Mouse (Mus musculus) MEL (cell line): ENCODE measurements around the gene Atxn7l3b. TPM values are rescaled to one million over a fixed set of nuclear protein-coding genes. Genes with fewer than 3 reads are reported as not detected.
A peak's percentile ranks its signal among the peaks of the same experiment; 100 is the strongest.

Experiments
- DNase-seq: peaks from one replicate; pipeline ENCODE4 v3.0.0; 2011; ENCODE audit warnings: low read depth, low spot score
- H3K27ac ChIP-seq: 2 replicates; pipeline ENCODE4 v1.5.1; 2012; ENCODE audit warnings: low read depth, mild to moderate bottlenecking, control low read depth, low read length, moderate library complexity; ENCODE audit not compliant: control insufficient read depth
- H3K27me3 ChIP-seq, 2 experiments: fragments of 150-350 bp in 1 of 2; sonication (generic) in 1 of 2; 2 replicates each; pipeline ENCODE4 v1.6.1; 2012; ENCODE audit warnings: low read length in 2 of 2, mild to moderate bottlenecking in 2 of 2, improper control_type of control experiment in 1 of 2, moderate library complexity in 1 of 2; ENCODE audit not compliant: insufficient read depth in 2 of 2, control insufficient read depth in 1 of 2
- H3K36me3 ChIP-seq, 2 experiments: 2 replicates each; pipeline ENCODE4 v1.6.1; 2012 to 2014; ENCODE audit warnings: low read length in 2 of 2, improper control_type of control experiment in 1 of 2, inconsistent platforms in 1 of 2, mild to moderate bottlenecking in 1 of 2; ENCODE audit not compliant: insufficient read depth in 2 of 2, control insufficient read depth in 1 of 2
- H3K4me1 ChIP-seq, 2 experiments: fragments of 150-350 bp in 1 of 2; sonication (generic) in 1 of 2; 2 replicates each; pipeline ENCODE4 v1.6.1; 2012; ENCODE audit warnings: low read length in 2 of 2, improper control_type of control experiment in 1 of 2, mild to moderate bottlenecking in 1 of 2; ENCODE audit not compliant: insufficient read depth in 2 of 2, control insufficient read depth in 1 of 2
- H3K4me3 ChIP-seq, 2 experiments: fragments of 150-350 bp in 1 of 2; sonication (generic) in 1 of 2; 2 replicates each; pipeline ENCODE4 v1.5.1; 2012; ENCODE audit warnings: low read depth in 2 of 2, low read length in 2 of 2, mild to moderate bottlenecking in 2 of 2, moderate library complexity in 2 of 2, control low read depth in 1 of 2, improper control_type of control experiment in 1 of 2; ENCODE audit not compliant: control insufficient read depth in 1 of 2, insufficient read depth in 1 of 2
- H3K79me2 ChIP-seq: 2 replicates; pipeline ENCODE4 v1.6.1; 2012; ENCODE audit warnings: mild to moderate bottlenecking, low read length, moderate library complexity; ENCODE audit not compliant: control insufficient read depth, poor library complexity, insufficient read depth
- H3K9ac ChIP-seq: 2 replicates; pipeline ENCODE4 v1.6.1; 2012; ENCODE audit warnings: low read depth, mild to moderate bottlenecking, control low read depth, low read length, moderate library complexity; ENCODE audit not compliant: control insufficient read depth, poor library complexity, severe bottlenecking
- H3K9me3 ChIP-seq: fragments of 150-350 bp; sonication (generic); replicated peaks from 2 replicates; pipeline ENCODE4 v1.6.1; 2012; ENCODE audit warnings: mild to moderate bottlenecking, low read length, improper control_type of control experiment, moderate library complexity; ENCODE audit not compliant: insufficient read depth
- BHLHE40 ChIP-seq: IDR thresholded peaks from 2 replicates; pipeline ENCODE4 v1.6.1; 2012; ENCODE audit warnings: low read depth, mild to moderate bottlenecking, inconsistent platforms, low read length, improper control_type of control experiment, borderline replicate concordance
- CHD1 ChIP-seq: IDR thresholded peaks from 2 replicates; pipeline ENCODE4 v1.6.1; 2012; ENCODE audit warnings: low read depth, mild to moderate bottlenecking, inconsistent platforms, low read length, improper control_type of control experiment
- CHD2 ChIP-seq: IDR thresholded peaks from 2 replicates; pipeline ENCODE4 v1.6.1; 2011; ENCODE audit warnings: low read length, improper control_type of control experiment
- CTCF ChIP-seq, 3 experiments: IDR thresholded peaks in 2 of 3; conservative IDR thresholded peaks in 1 of 3; 2 replicates each; pipeline ENCODE4 v1.5.1; 2011 to 2012; ENCODE audit warnings: low read length in 3 of 3, low read depth in 2 of 3, mild to moderate bottlenecking in 2 of 3, improper control_type of control experiment in 1 of 3, inconsistent platforms in 1 of 3, mixed read lengths in 1 of 3, moderate library complexity in 1 of 3; ENCODE audit not compliant: control insufficient read depth in 1 of 3, insufficient read depth in 1 of 3, poor library complexity in 1 of 3, severe bottlenecking in 1 of 3
- E2F4 ChIP-seq: IDR thresholded peaks from 2 replicates; pipeline ENCODE4 v1.6.1; 2011; ENCODE audit warnings: low read depth, low read length, improper control_type of control experiment, borderline replicate concordance
- ELF1 ChIP-seq: IDR thresholded peaks from 2 replicates; pipeline ENCODE4 v1.6.1; 2014; ENCODE audit warnings: low read depth, mild to moderate bottlenecking, inconsistent platforms, low read length, improper control_type of control experiment, moderate library complexity
- EP300 ChIP-seq, 2 experiments: IDR thresholded peaks; 2 replicates each; pipeline ENCODE4 v1.6.1; 2011; ENCODE audit warnings: improper control_type of control experiment in 2 of 2, low read length in 2 of 2, low read depth in 1 of 2, mild to moderate bottlenecking in 1 of 2
- ETS1 ChIP-seq: IDR thresholded peaks from 2 replicates; pipeline ENCODE4 v1.6.1; 2012; ENCODE audit warnings: low read depth, mild to moderate bottlenecking, inconsistent platforms, low read length, improper control_type of control experiment, moderate library complexity
- GABPA ChIP-seq: IDR thresholded peaks from 2 replicates; pipeline ENCODE4 v1.6.1; 2012; ENCODE audit warnings: low read depth, mild to moderate bottlenecking, inconsistent platforms, low read length, improper control_type of control experiment, moderate library complexity
- GATA1 ChIP-seq: IDR thresholded peaks from 2 replicates; pipeline ENCODE4 v1.6.1; 2011; ENCODE audit warnings: low read depth, low read length, improper control_type of control experiment
- HCFC1 ChIP-seq: IDR thresholded peaks from 2 replicates; pipeline ENCODE4 v1.6.1; 2012; ENCODE audit warnings: low read depth, mild to moderate bottlenecking, inconsistent platforms, low read length, improper control_type of control experiment, moderate library complexity
- JUND ChIP-seq: IDR thresholded peaks from 2 replicates; pipeline ENCODE4 v1.6.1; 2011; ENCODE audit warnings: low read depth, mild to moderate bottlenecking, improper control_type of control experiment, low read length
- KAT2A ChIP-seq: conservative IDR thresholded peaks from 2 replicates; pipeline ENCODE4 v1.6.1; 2012; ENCODE audit warnings: low read depth, low read length, improper control_type of control experiment, inconsistent platforms
- MAFK ChIP-seq: IDR thresholded peaks from 2 replicates; pipeline ENCODE4 v1.6.1; 2011; ENCODE audit warnings: low read depth, mild to moderate bottlenecking, low read length, improper control_type of control experiment, borderline replicate concordance
- MAZ ChIP-seq: IDR thresholded peaks from 2 replicates; pipeline ENCODE4 v1.6.1; 2012; ENCODE audit warnings: low read depth, mild to moderate bottlenecking, inconsistent platforms, low read length, improper control_type of control experiment
- MEF2A ChIP-seq: IDR thresholded peaks from 2 replicates; pipeline ENCODE4 v1.6.1; 2014; ENCODE audit warnings: low read depth, mild to moderate bottlenecking, inconsistent platforms, low read length, improper control_type of control experiment; ENCODE audit not compliant: poor library complexity, insufficient replicate concordance, severe bottlenecking; ENCODE audit errors: extremely low read depth
- MXI1 ChIP-seq: IDR thresholded peaks from 2 replicates; pipeline ENCODE4 v1.6.1; 2011; ENCODE audit warnings: mild to moderate bottlenecking, low read depth, low read length, improper control_type of control experiment
- MYB ChIP-seq: IDR thresholded peaks from 2 replicates; pipeline ENCODE4 v1.6.1; 2011; ENCODE audit warnings: mild to moderate bottlenecking, low read depth, low read length, improper control_type of control experiment
- MYC ChIP-seq: IDR thresholded peaks from 2 replicates; pipeline ENCODE4 v1.6.1; 2011; ENCODE audit warnings: low read depth, mild to moderate bottlenecking, low read length, improper control_type of control experiment, moderate library complexity
- NELFE ChIP-seq: IDR thresholded peaks from 2 replicates; pipeline ENCODE4 v1.6.1; 2011; ENCODE audit warnings: low read depth, low read length, improper control_type of control experiment
- POLR2A ChIP-seq, 2 experiments: IDR thresholded peaks; 2 replicates each; pipeline ENCODE4 v1.6.1; 2011 to 2012; ENCODE audit warnings: low read length in 2 of 2, mild to moderate bottlenecking in 2 of 2, control low read depth in 1 of 2, improper control_type of control experiment in 1 of 2, low read depth in 1 of 2, moderate library complexity in 1 of 2; ENCODE audit not compliant: control insufficient read depth in 1 of 2, insufficient read depth in 1 of 2, poor library complexity in 1 of 2
- POLR2AphosphoS2 ChIP-seq: IDR thresholded peaks from 2 replicates; pipeline ENCODE4 v1.6.1; 2011; ENCODE audit warnings: low read length, improper control_type of control experiment
- POLR2AphosphoS5 ChIP-seq: IDR thresholded peaks from 2 replicates; pipeline ENCODE4 v1.6.1; 2012; ENCODE audit warnings: low read depth, borderline replicate concordance, mild to moderate bottlenecking, inconsistent platforms, low read length, moderate library complexity, mixed read lengths
- RAD21 ChIP-seq: IDR thresholded peaks from 2 replicates; pipeline ENCODE4 v1.6.1; 2011; ENCODE audit warnings: mild to moderate bottlenecking, low read depth, low read length, improper control_type of control experiment
- RCOR1 ChIP-seq: IDR thresholded peaks from 2 replicates; pipeline ENCODE4 v1.6.1; 2012; ENCODE audit warnings: low read depth, mild to moderate bottlenecking, inconsistent platforms, low read length, improper control_type of control experiment
- SIN3A ChIP-seq: IDR thresholded peaks from 2 replicates; pipeline ENCODE4 v1.6.1; 2012; ENCODE audit warnings: low read length, improper control_type of control experiment, inconsistent platforms
- SMC3 ChIP-seq: IDR thresholded peaks from 2 replicates; pipeline ENCODE4 v1.6.1; 2011; ENCODE audit warnings: low read depth, low read length, improper control_type of control experiment
- TAL1 ChIP-seq: IDR thresholded peaks from 2 replicates; pipeline ENCODE4 v1.6.1; 2012; ENCODE audit warnings: mild to moderate bottlenecking, inconsistent platforms, low read length, moderate library complexity, mixed read lengths
- TBP ChIP-seq: IDR thresholded peaks from 2 replicates; pipeline ENCODE4 v1.8.0; 2011; ENCODE audit warnings: low read depth, low read length, improper control_type of control experiment
- TCF12 ChIP-seq: IDR thresholded peaks from 2 replicates; pipeline ENCODE4 v1.6.1; 2014; ENCODE audit warnings: low read depth, mild to moderate bottlenecking, inconsistent platforms, low read length, improper control_type of control experiment, moderate library complexity
- UBTF ChIP-seq: IDR thresholded peaks from 2 replicates; pipeline ENCODE4 v1.6.1; 2012; ENCODE audit warnings: low read depth, mild to moderate bottlenecking, inconsistent platforms, low read length, improper control_type of control experiment, moderate library complexity, borderline replicate concordance; ENCODE audit not compliant: insufficient read depth
- USF1 ChIP-seq: IDR thresholded peaks from 2 replicates; pipeline ENCODE4 v1.6.1; 2014; ENCODE audit warnings: low read depth, mild to moderate bottlenecking, inconsistent platforms, low read length, improper control_type of control experiment, moderate library complexity
- USF2 ChIP-seq, 2 experiments: IDR thresholded peaks; 2 replicates each; pipeline ENCODE4 v1.6.1; 2011 to 2012; ENCODE audit warnings: improper control_type of control experiment in 2 of 2, low read length in 2 of 2, borderline replicate concordance in 1 of 2, inconsistent platforms in 1 of 2, low read depth in 1 of 2, mild to moderate bottlenecking in 1 of 2; ENCODE audit not compliant: insufficient read depth in 1 of 2
- ZC3H11A ChIP-seq: IDR thresholded peaks from 2 replicates; pipeline ENCODE4 v1.6.1; 2012; ENCODE audit warnings: low read depth, mild to moderate bottlenecking, inconsistent platforms, low read length, improper control_type of control experiment
- ZMIZ1 ChIP-seq: IDR thresholded peaks from 2 replicates; pipeline ENCODE4 v1.6.1; 2012; ENCODE audit warnings: low read depth, mild to moderate bottlenecking, inconsistent platforms, low read length, improper control_type of control experiment, moderate library complexity
- ZNF384 ChIP-seq: IDR thresholded peaks from 2 replicates; pipeline ENCODE4 v1.6.1; 2012; ENCODE audit warnings: low read depth, mild to moderate bottlenecking, inconsistent platforms, low read length, improper control_type of control experiment
- polyA plus RNA-seq, 2 experiments: library from polyadenylated mRNA; stranded (reverse) in 1 of 2; unstranded in 1 of 2; fragments of >175 nt in 1 of 2; fragments of >200 nt in 1 of 2; gene quantifications; 2 replicates each; pipeline versions ENCODE4 v1.2.1 to v1.2.4; 2012; ENCODE audit warnings: low replicate concordance in 2 of 2, low read depth in 1 of 2; ENCODE audit not compliant: insufficient read length in 2 of 2, insufficient read depth in 1 of 2, missing spikeins in 1 of 2
- total RNA-seq: library from RNA; depleted of rRNA; stranded (reverse); fragments of 300-350 nt; gene quantifications from 2 replicates; pipeline ENCODE4 v1.2.3, GENCODE M21; 2012; rRNA removed

Atxn7l3b gene
- total RNA-seq (29.5 and 37.3 TPM in 2 replicates), polyA plus RNA-seq (10 to 100 TPM in 1 of 2 experiments, not detected in 1; 60.7 TPM)

- H3K79me2 ChIP-seq = peaks cover 28% of the 10 kb centered on the region
- peaks cover 6 to 35% of the 10 kb centered on the region in 2 experiments for H3K36me3 ChIP-seq
- no peaks in the 10 kb centered on the region for H3K9me3 ChIP-seq
- peak within 1 kb of the TSS; percentile 80 for H3K27ac ChIP-seq
- peak; percentile 92 for DNase-seq
- peak within 1 kb of the TSS; percentile 95 to 99 for H3K4me3 ChIP-seq
- peaks cover 16 to 19% of the 10 kb centered on the region in 2 experiments for H3K4me1 ChIP-seq
- H3K9ac ChIP-seq = peak within 1 kb of the TSS; percentile 100
- no peaks in the 10 kb centered on the region for H3K27me3 ChIP-seq
- no peak for TF ChIP-seq CTCF (IDR thresholded peaks at IDR 0.05 in 2 of 3, conservative IDR thresholded peaks at IDR 0.05 in 1 of 3; ENCODE audit: control insufficient read depth in 1 of 3, insufficient read depth in 1 of 3, low read depth in 2 of 3, low read length in 3 of 3, poor library complexity in 1 of 3, severe bottlenecking in 1 of 3)
- peak; percentile 77 for TF ChIP-seq NELFE
- peak; percentile 77 for TF ChIP-seq TBP
- no peak for TF ChIP-seq GATA1
- TF ChIP-seq GABPA = no peak
- no peak for TF ChIP-seq POLR2AphosphoS5
- TF ChIP-seq USF2 (IDR thresholded peaks at IDR 0.05; ENCODE audit: borderline replicate concordance in 1 of 2, insufficient read depth in 1 of 2, low read depth in 1 of 2, low read length in 2 of 2) = no peak
- TF ChIP-seq BHLHE40 = no peak
- peak; percentile 69 for TF ChIP-seq ZMIZ1
- TF ChIP-seq RCOR1 = no peak
- TF ChIP-seq SIN3A = peak; percentile 22; the same call in 1 of the 2 replicates
- TF ChIP-seq EP300 (IDR thresholded peaks at IDR 0.05; ENCODE audit: low read depth in 1 of 2, low read length in 2 of 2) = no peak; a peak in 1 of 4 replicates
- TF ChIP-seq TAL1 = no peak
- no peak for TF ChIP-seq SMC3
- TF ChIP-seq MAZ = no peak
- TF ChIP-seq E2F4 = no peak
- TF ChIP-seq HCFC1 = peak; percentile 78
- no peak for TF ChIP-seq USF1
- TF ChIP-seq MYC = no peak
- 0 out of 2 replicates have a peak, but pooled peaks have one; percentile 4 for TF ChIP-seq MXI1
- TF ChIP-seq CHD1 = no peak
- TF ChIP-seq TCF12 = peak; percentile 52
- peak; percentile 72; the same call in 1 of the 2 replicates for TF ChIP-seq ELF1
- TF ChIP-seq UBTF = no peak
- peak; percentile 63 to 90 for TF ChIP-seq POLR2A (IDR thresholded peaks at IDR 0.05; ENCODE audit: control insufficient read depth in 1 of 2, insufficient read depth in 1 of 2, low read depth in 1 of 2, low read length in 2 of 2, poor library complexity in 1 of 2)
- no peak for TF ChIP-seq MYB
- TF ChIP-seq CHD2 = no peak
- TF ChIP-seq RAD21 = no peak
- TF ChIP-seq JUND = no peak
- TF ChIP-seq KAT2A = no peak; the same call in 1 of the 2 replicates
- TF ChIP-seq ZNF384 = no peak
- no peak for TF ChIP-seq ETS1
- no peak for TF ChIP-seq MAFK
- no peak for TF ChIP-seq MEF2A
- peak; percentile 77 for TF ChIP-seq POLR2AphosphoS2
- TF ChIP-seq ZC3H11A = no peak
Observed at GRCm38 (mm10) chr10:112928452-112929221, at the start of gene Atxn7l3b. Gene Atxn7l3b, minus strand, starts transcription at chr10:112929001.
